Mouse (Mus musculus) cerebellum, adult 2 months (tissue): ENCODE measurements around the gene 2010111I01Rik.

ENCODE experiments used
- CTCF ChIP-seq: fragments of 200-500 bp; IDR thresholded peaks from 2 replicates; pipeline ENCODE4 v1.5.1; 2011; ENCODE audit warnings: low read depth, mild to moderate bottlenecking, control low read depth, low read length, moderate library complexity, borderline replicate concordance; ENCODE audit not compliant: insufficient read depth
- POLR2A ChIP-seq: fragments of 200-500 bp; IDR thresholded peaks from 2 replicates; pipeline ENCODE4 v1.6.1; 2011; ENCODE audit warnings: low read length, control low read depth, borderline replicate concordance; ENCODE audit not compliant: insufficient read depth

DNA sequence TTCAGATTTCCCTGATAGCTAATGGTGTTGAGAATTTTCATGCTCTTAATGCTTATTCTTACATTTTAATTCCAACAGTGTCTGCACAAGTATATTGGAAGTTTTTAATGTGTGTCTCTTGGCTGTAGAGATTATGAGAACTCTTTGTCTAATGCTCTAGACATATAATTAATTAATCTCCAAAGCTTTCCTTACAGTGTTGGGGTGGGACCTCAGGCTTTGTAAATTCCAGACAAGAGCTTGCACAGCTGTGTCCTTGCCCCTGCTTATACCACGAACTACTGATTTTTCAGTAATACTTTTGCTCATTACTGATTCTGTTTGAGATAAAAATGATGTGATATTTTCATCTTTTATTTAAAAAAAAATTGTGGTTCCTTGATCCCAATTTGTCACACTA, 74.2 kb downstream of the 2010111I01Rik start:
- TF ChIP-seq POLR2A (no peak), CTCF (no peak)
